In genomic region chr19:43523551-43523950, GRCm38 (mm10) we compare ENCODE assay signal across 8 mouse cellular contexts. TPM values are rescaled to one million over a fixed set of nuclear protein-coding genes. Genes with fewer than 3 reads are reported as not detected.
DNase-seq lines count a peak whose midpoint lies in the region; ATAC-seq and TF ChIP-seq lines count a peak whose summit lies in the region.

No protein-coding gene starts in this region.

- no peak for DNase-seq in testis, postnatal 10 days (ENCODE audit: low spot score)
- DNase-seq in cerebellum, postnatal 14 days: peak; percentile 41 to 53
- peak; percentile 29 to 45 for DNase-seq in layer of hippocampus, postnatal 10 days (ENCODE audit: low spot score in 2 of 2)
- peak; percentile 20 for DNase-seq in midbrain, embryonic 10.5 days (ENCODE audit: low spot score)
- DNase-seq in spleen, adult 18-20 months: peak; percentile 15 to 23
- no peak for DNase-seq in urinary bladder, postnatal 10 days (ENCODE audit: low spot score)

- H3K9me3 ChIP-seq in heart, embryonic 12.5 days (replicated peaks): no peaks in the 10 kb centered on the region
- H3K9me3 ChIP-seq in midbrain, embryonic 10.5 days (replicated peaks): no peaks in the 10 kb centered on the region

- no peak for ATAC-seq in heart, embryonic 12.5 days (ENCODE audit: insufficient number of reproducible peaks, low FRiP score)

- H3K36me3 ChIP-seq in testis, adult 2 months (ENCODE audit: control insufficient read depth, insufficient read depth, low read length): no peaks in the 10 kb centered on the region
- no peaks in the 10 kb centered on the region for H3K36me3 ChIP-seq in heart, embryonic 12.5 days
- H3K36me3 ChIP-seq in midbrain, embryonic 10.5 days: no peaks in the 10 kb centered on the region

- peaks cover 10% of the 10 kb centered on the region for H3K4me1 ChIP-seq in testis, adult 2 months (ENCODE audit: control insufficient read depth, insufficient read depth, low read length)
- peaks cover 49% of the 10 kb centered on the region for H3K4me1 ChIP-seq in heart, embryonic 12.5 days (replicated peaks)
- H3K4me1 ChIP-seq in midbrain, embryonic 10.5 days: peaks cover 67% of the 10 kb centered on the region

- no peak for TF ChIP-seq CTCF in testis, adult 2 months (IDR thresholded peaks at IDR 0.05; ENCODE audit: control insufficient read depth, insufficient read depth, insufficient replicate concordance, low read depth, low read length)

- 7% methylated on average over 12 of the region's 12 CpGs for WGBS in heart, embryonic 12.5 days
- 14% methylated on average over 12 of the region's 12 CpGs for WGBS in midbrain, embryonic 10.5 days

- peak overlapping the region; percentile 76 for H3K9ac ChIP-seq in heart, embryonic 12.5 days

- H3K4me2 ChIP-seq in heart, embryonic 12.5 days: peak overlapping the region; percentile 78

- TF ChIP-seq POLR2A in testis, adult 2 months (IDR thresholded peaks at IDR 0.05; ENCODE audit: control insufficient read depth, low read depth, low read length): no peak

- H3K27me3 ChIP-seq in testis, adult 2 months (ENCODE audit: control insufficient read depth, insufficient read depth, low read length): no peaks in the 10 kb centered on the region
- no peaks in the 10 kb centered on the region for H3K27me3 ChIP-seq in heart, embryonic 12.5 days (replicated peaks)
- peaks cover 25% of the 10 kb centered on the region for H3K27me3 ChIP-seq in midbrain, embryonic 10.5 days (ENCODE audit: low read depth, poor library complexity, severe bottlenecking)

- H3K4me3 ChIP-seq in testis, adult 2 months (ENCODE audit: control insufficient read depth, low read depth, low read length): peak overlapping the region; percentile 89
- H3K4me3 ChIP-seq in heart, embryonic 12.5 days: peak overlapping the region; percentile 68
- H3K4me3 ChIP-seq in midbrain, embryonic 10.5 days: peak overlapping the region; percentile 81

- no peak overlapping the region for H3K27ac ChIP-seq in testis, adult 2 months (ENCODE audit: control insufficient read depth, insufficient read depth, low read depth, low read length)
- peak overlapping the region; percentile 71 for H3K27ac ChIP-seq in heart, embryonic 12.5 days (ENCODE audit: poor library complexity, severe bottlenecking)
- H3K27ac ChIP-seq in midbrain, embryonic 10.5 days (replicated peaks): peak overlapping the region; percentile 87

RNA-seq across cellular contexts. Expression of gene Got1, which starts 0.9 kb away (rescaled TPM):
- 13.4 and 14.2 TPM in 2 replicates for polyA plus RNA-seq in testis, adult 2 months (2012; rRNA removed)
- polyA plus RNA-seq in heart, embryonic 12.5 days (2016; fragmentation: Nextera tagmentation; extraction: Ambion mirVana): 180 and 181 TPM in 2 replicates
- 100 to 1,000 TPM; 185 to 197 TPM for total RNA-seq in layer of hippocampus, postnatal 10 days (2021)
- polyA plus RNA-seq in midbrain, embryonic 10.5 days (2016; fragmentation: Nextera tagmentation; extraction: Ambion mirVana): 59.0 and 60.2 TPM in 2 replicates

Comparison
In these comparisons a context has a peak if more than half of its experiments do, and no peak if none do; other contexts are left out.
1. DNase-seq: peak in cerebellum, postnatal 14 days (2 of 2), layer of hippocampus, postnatal 10 days (2 of 2), midbrain, embryonic 10.5 days (single experiment) and spleen, adult 18-20 months (2 of 2); none in testis, postnatal 10 days (single experiment) and urinary bladder, postnatal 10 days (single experiment).
2. Peak in every context shown above with its lines, with median percentiles within 50 percentile points of each other: H3K4me3 ChIP-seq.